Mouse (Mus musculus) spleen, adult 2 months (tissue): ENCODE results near the gene Zfp825.

Experiments used
- CTCF ChIP-seq: fragments of 200-500 bp; IDR thresholded peaks from 2 replicates; pipeline ENCODE4 v1.5.1; 2011; ENCODE audit warnings: mild to moderate bottlenecking, inconsistent platforms; ENCODE audit not compliant: insufficient read depth, insufficient read length, insufficient replicate concordance; ENCODE audit errors: extremely low read depth
- POLR2A ChIP-seq: fragments of 200-500 bp; IDR thresholded peaks from 2 replicates; pipeline ENCODE4 v1.6.1; 2011; ENCODE audit warnings: low read depth, low read length, inconsistent platforms

GRCm38 (mm10) chr13:74534096-74534495 is 40.3 kb upstream of the Zfp825 start:
- TF ChIP-seq POLR2A, result no peak
- no peak for TF ChIP-seq CTCF
